Mouse (Mus musculus): ENCODE measurements around the gene Usp7. TPM values are rescaled to one million over a fixed set of nuclear protein-coding genes. Genes with fewer than 3 reads are reported as not detected.

The Usp7 gene
- polyA plus RNA-seq, 1 experiment = 6.8 TPM

DNA sequence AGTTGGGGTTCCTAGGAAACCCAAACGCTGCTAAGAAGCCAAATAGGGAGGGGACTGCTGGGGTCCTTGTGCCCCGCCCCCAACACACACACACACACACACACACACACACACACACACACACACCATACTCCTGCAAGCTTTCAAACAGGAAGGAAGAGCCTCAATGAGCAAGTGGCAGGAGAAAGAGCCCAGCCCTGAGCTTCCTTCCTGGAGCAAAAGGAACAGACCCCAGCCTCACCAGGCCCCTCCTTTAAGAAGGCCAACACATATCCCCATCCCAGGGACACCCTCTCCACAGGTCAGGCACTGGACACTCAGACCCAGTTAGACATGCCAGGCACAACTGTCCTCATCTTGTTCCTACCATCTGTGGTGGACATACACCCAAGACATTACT lies 129.1 kb downstream of the Usp7 start:
- TF ChIP-seq GATA1 (IDR thresholded peaks at IDR 0.05; ENCODE audit: low read length) (no peak), TAL1 (IDR thresholded peaks at IDR 0.05; ENCODE audit: low read length) (no peak)
- Histone ChIP-seq H3K9me3 (ENCODE audit: control insufficient read depth, low read length) (no peaks in the 10 kb centered on the region), H3K4me1 (ENCODE audit: control insufficient read depth) (peaks cover 62% of the 10 kb centered on the region), H3K36me3 (ENCODE audit: control insufficient read depth) (peaks cover 100% of the 10 kb centered on the region), H3K27me3 (ENCODE audit: control insufficient read depth) (no peaks in the 10 kb centered on the region), H3K4me3 (replicated peaks) (no peak overlapping the region)

GRCm38 (mm10) chr16:8658764-8659163 lies 133.3 kb downstream of the Usp7 start:
- no peaks in the 10 kb centered on the region for H3K27me3 ChIP-seq (ENCODE audit: control insufficient read depth)
- peaks cover 98% of the 10 kb centered on the region for H3K36me3 ChIP-seq (ENCODE audit: control insufficient read depth)
- no peak overlapping the region for H3K4me3 ChIP-seq (replicated peaks)
- no peak for TF ChIP-seq TAL1 (IDR thresholded peaks at IDR 0.05; ENCODE audit: low read length)
- no peak for TF ChIP-seq GATA1 (IDR thresholded peaks at IDR 0.05; ENCODE audit: low read length)
- H3K9me3 ChIP-seq (ENCODE audit: control insufficient read depth, low read length) = no peaks in the 10 kb centered on the region
- H3K4me1 ChIP-seq (ENCODE audit: control insufficient read depth) = peaks cover 49% of the 10 kb centered on the region

DNA sequence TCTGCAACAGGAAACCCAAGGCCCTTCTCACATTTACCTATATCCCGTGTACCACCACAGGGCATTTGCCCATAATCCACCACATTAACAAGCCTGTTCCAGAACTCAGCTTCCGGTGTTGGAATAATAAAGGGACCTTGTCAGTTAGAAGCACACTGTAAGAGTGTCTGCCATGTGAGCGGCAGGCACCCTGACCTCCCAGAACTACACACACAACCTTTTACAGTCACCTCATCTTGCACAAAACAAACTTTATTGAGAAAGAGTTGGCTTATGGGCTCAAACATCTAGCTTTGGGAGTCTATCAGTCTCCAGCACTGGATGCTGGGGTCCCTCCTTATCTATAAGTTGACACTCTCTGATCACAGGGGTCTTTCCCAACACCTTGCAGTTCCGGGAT lies 133.8 kb downstream of the Usp7 start:
- H3K27me3 ChIP-seq (ENCODE audit: control insufficient read depth) = no peaks in the 10 kb centered on the region
- H3K4me3 ChIP-seq (replicated peaks) = no peak overlapping the region
- H3K4me1 ChIP-seq (ENCODE audit: control insufficient read depth) = peaks cover 49% of the 10 kb centered on the region
- TF ChIP-seq TAL1 (IDR thresholded peaks at IDR 0.05; ENCODE audit: low read length) (no peak), GATA1 (IDR thresholded peaks at IDR 0.05; ENCODE audit: low read length) (no peak)
- H3K36me3 ChIP-seq (ENCODE audit: control insufficient read depth) = peaks cover 98% of the 10 kb centered on the region
- no peaks in the 10 kb centered on the region for H3K9me3 ChIP-seq (ENCODE audit: control insufficient read depth, low read length)

DNA sequence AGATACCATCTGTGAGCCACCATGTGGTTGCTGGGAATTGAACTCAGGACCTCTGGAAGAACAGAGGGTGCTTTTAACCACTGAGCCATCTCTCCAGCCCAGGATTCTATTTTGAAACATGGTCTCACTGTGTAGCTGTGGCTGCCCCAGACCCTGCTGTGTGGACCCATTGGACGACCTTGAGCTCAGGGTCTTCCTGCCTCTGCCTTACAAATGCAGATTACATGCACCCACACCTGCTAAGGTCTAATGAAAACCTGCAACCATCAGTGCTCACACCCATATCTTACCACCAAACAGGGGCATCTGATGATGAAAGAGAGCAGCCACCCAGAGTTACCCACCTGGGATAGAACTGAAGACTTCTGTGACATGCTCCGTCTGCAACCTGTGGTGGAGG lies 135.9 kb downstream of the Usp7 start:
- no peak for TF ChIP-seq GATA1 (IDR thresholded peaks at IDR 0.05; ENCODE audit: low read length)
- TF ChIP-seq TAL1 (IDR thresholded peaks at IDR 0.05; ENCODE audit: low read length) = no peak

GRCm38 (mm10) chr16:8655599-8655998 lies 136.5 kb downstream of the Usp7 start:
- peaks cover 35% of the 10 kb centered on the region for H3K4me1 ChIP-seq (ENCODE audit: control insufficient read depth)
- TF ChIP-seq TAL1 (IDR thresholded peaks at IDR 0.05; ENCODE audit: low read length) = no peak
- TF ChIP-seq GATA1 (IDR thresholded peaks at IDR 0.05; ENCODE audit: low read length) = no peak
- no peaks in the 10 kb centered on the region for H3K27me3 ChIP-seq (ENCODE audit: control insufficient read depth)
- no peaks in the 10 kb centered on the region for H3K9me3 ChIP-seq (ENCODE audit: control insufficient read depth, low read length)
- H3K4me3 ChIP-seq (replicated peaks) = no peak overlapping the region
- peaks cover 98% of the 10 kb centered on the region for H3K36me3 ChIP-seq (ENCODE audit: control insufficient read depth)

More for the DNA sequence above, 135.9 kb downstream of the Usp7 start:
- Histone ChIP-seq H3K9me3 (ENCODE audit: control insufficient read depth, low read length) (no peaks in the 10 kb centered on the region), H3K4me3 (replicated peaks) (no peak overlapping the region), H3K4me1 (ENCODE audit: control insufficient read depth) (peaks cover 39% of the 10 kb centered on the region), H3K27me3 (ENCODE audit: control insufficient read depth) (no peaks in the 10 kb centered on the region), H3K36me3 (ENCODE audit: control insufficient read depth) (peaks cover 98% of the 10 kb centered on the region)

GRCm38 (mm10) chr16:8655108-8655507 lies 137.0 kb downstream of the Usp7 start:
- no peak overlapping the region for H3K4me3 ChIP-seq (replicated peaks)
- peaks cover 98% of the 10 kb centered on the region for H3K36me3 ChIP-seq (ENCODE audit: control insufficient read depth)
- TF ChIP-seq TAL1 (IDR thresholded peaks at IDR 0.05; ENCODE audit: low read length) = no peak
- TF ChIP-seq GATA1 (IDR thresholded peaks at IDR 0.05; ENCODE audit: low read length) = no peak
- H3K27me3 ChIP-seq (ENCODE audit: control insufficient read depth) = no peaks in the 10 kb centered on the region
- H3K4me1 ChIP-seq (ENCODE audit: control insufficient read depth) = peaks cover 31% of the 10 kb centered on the region
- no peaks in the 10 kb centered on the region for H3K9me3 ChIP-seq (ENCODE audit: control insufficient read depth, low read length)

DNA sequence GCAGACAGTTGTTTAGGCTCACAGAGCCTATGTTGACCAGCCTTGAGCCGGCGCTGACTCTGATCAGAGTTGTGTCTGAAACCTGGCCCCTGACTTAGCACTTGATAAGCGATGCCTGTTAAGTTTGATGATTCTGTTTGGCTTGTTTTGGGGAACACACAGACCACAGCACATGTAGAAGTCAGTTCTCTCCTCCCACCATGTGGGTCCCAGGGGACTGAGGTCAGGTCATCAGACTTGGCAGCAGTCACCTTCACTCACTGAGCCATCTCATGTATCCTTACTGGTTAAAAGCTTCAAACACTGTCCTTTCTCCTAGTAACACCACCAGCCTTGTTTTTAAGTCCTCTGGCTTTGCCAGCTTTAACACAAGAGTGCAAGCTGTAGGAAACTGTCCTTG lies 142.1 kb downstream of the Usp7 start:
- Histone ChIP-seq H3K4me3 (replicated peaks) (no peak overlapping the region), H3K4me1 (ENCODE audit: control insufficient read depth) (peaks cover 10% of the 10 kb centered on the region), H3K27me3 (ENCODE audit: control insufficient read depth) (no peaks in the 10 kb centered on the region), H3K9me3 (ENCODE audit: control insufficient read depth, low read length) (no peaks in the 10 kb centered on the region), H3K36me3 (ENCODE audit: control insufficient read depth) (peaks cover 100% of the 10 kb centered on the region)
- TF ChIP-seq GATA1 (IDR thresholded peaks at IDR 0.05; ENCODE audit: low read length) (no peak), TAL1 (IDR thresholded peaks at IDR 0.05; ENCODE audit: low read length) (no peak)

GRCm38 (mm10) chr16:8645546-8645945 lies 146.6 kb downstream of the Usp7 start:
- Histone ChIP-seq H3K4me1 (ENCODE audit: control insufficient read depth) (peaks cover 20% of the 10 kb centered on the region), H3K9me3 (ENCODE audit: control insufficient read depth, low read length) (no peaks in the 10 kb centered on the region), H3K4me3 (replicated peaks) (no peak overlapping the region), H3K36me3 (ENCODE audit: control insufficient read depth) (peaks cover 100% of the 10 kb centered on the region), H3K27me3 (ENCODE audit: control insufficient read depth) (no peaks in the 10 kb centered on the region)
- TF ChIP-seq GATA1 (IDR thresholded peaks at IDR 0.05; ENCODE audit: low read length) (no peak), TAL1 (IDR thresholded peaks at IDR 0.05; ENCODE audit: low read length) (no peak)

DNA sequence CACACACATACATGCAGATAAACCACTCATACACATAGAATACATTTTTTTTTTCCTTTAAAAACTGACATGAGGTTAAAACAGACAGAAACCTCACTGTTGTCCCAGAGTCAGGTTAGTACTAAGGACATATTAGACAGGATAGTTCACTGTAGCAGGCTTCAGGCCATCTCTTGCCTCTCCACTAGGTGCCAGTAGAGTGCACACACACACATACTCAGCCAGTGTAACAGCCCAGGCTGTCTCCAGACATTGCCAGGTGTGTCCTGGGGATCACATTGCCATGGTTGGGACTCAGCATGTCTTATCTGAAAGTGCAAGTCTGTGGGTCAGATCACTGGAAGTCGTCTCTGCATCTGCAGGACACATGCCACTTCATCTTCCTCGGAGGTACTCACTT lies 148.3 kb downstream of the Usp7 start:
- Histone ChIP-seq H3K9me3 (ENCODE audit: control insufficient read depth, low read length) (no peaks in the 10 kb centered on the region), H3K4me3 (replicated peaks) (no peak overlapping the region)

More for the DNA sequence above, 148.3 kb downstream of the Usp7 start:
- Histone ChIP-seq H3K4me1 (ENCODE audit: control insufficient read depth) (peaks cover 34% of the 10 kb centered on the region), H3K27me3 (ENCODE audit: control insufficient read depth) (no peaks in the 10 kb centered on the region), H3K36me3 (ENCODE audit: control insufficient read depth) (peaks cover 97% of the 10 kb centered on the region)
- no peak for TF ChIP-seq GATA1 (IDR thresholded peaks at IDR 0.05; ENCODE audit: low read length)
- TF ChIP-seq TAL1 (IDR thresholded peaks at IDR 0.05; ENCODE audit: low read length) = no peak

Other genes with a start within 250 kb of the Usp7 start
- gene Pmm2, start 154.6 kb downstream of the Usp7 start, polyA plus RNA-seq (2012) = 1.6 and 2.7 TPM in 2 replicates
- 0.31 and 0.35 TPM in 2 replicates for gene Tmem186, start 154.6 kb downstream of the Usp7 start, polyA plus RNA-seq (2012)
- gene Carhsp1, start 120.2 kb downstream of the Usp7 start, polyA plus RNA-seq (2012) = 30.7 and 31.2 TPM in 2 replicates
- not detected in 2 replicates for gene Gm5767, start 111.5 kb downstream of the Usp7 start, polyA plus RNA-seq (2012)
- gene 1810013L24Rik, start 37.8 kb upstream of the Usp7 start, polyA plus RNA-seq (2012) = 1.8 and 2.1 TPM in 2 replicates